Mouse (Mus musculus) cerebral cortex, adult 2 months (tissue): ENCODE data around the gene Timmdc1.

Source experiments
- WGBS: fragments of 180-500 bp; shearing (Covaris S2); methylation state at CpG from one replicate; pipeline ENCODE4 v1.1.7; 2018; 5-methylcytosine and 5-hydroxymethylcytosine counted together

The Timmdc1 gene

GRCm38 (mm10) chr16:38463305-38463704 is 59.2 kb downstream of the Timmdc1 start:
- WGBS = 93% methylated on average over 5 of the region's 5 CpGs

GRCm38 (mm10) chr16:38462161-38462560 is 60.3 kb downstream of the Timmdc1 start:
- WGBS = 92% methylated on average over 7 of the region's 7 CpGs

GRCm38 (mm10) chr16:38461749-38462148 is 60.7 kb downstream of the Timmdc1 start:
- WGBS = 84% methylated on average over 8 of the region's 8 CpGs

- 80% methylated on average over 4 of the region's 4 CpGs for WGBS
Measured at GRCm38 (mm10) chr16:38459990-38460389, 62.5 kb downstream of the Timmdc1 start.

GRCm38 (mm10) chr16:38458600-38459280 is 63.7 kb downstream of the Timmdc1 start:
- WGBS = 77% methylated on average over 6 of the region's 6 CpGs

GRCm38 (mm10) chr16:38456812-38457567 is 65.5 kb downstream of the Timmdc1 start:
- 66% methylated on average over 11 of the region's 11 CpGs for WGBS

GRCm38 (mm10) chr16:38455511-38456418 is 66.7 kb downstream of the Timmdc1 start, which contains the start of gene Cd80:
TSS of gene Cd80 (plus strand) at chr16:38455561.
- 83% methylated on average over 17 of the region's 17 CpGs for WGBS

- 79% methylated on average over 11 of the region's 11 CpGs for WGBS
Measured at GRCm38 (mm10) chr16:38454533-38455254, 67.8 kb downstream of the Timmdc1 start.

GRCm38 (mm10) chr16:38453952-38454351 is 68.5 kb downstream of the Timmdc1 start:
- WGBS = 93% methylated on average over 4 of the region's 4 CpGs

- WGBS = 25% methylated on average over 3 of the region's 3 CpGs
Measured at GRCm38 (mm10) chr16:38453203-38453553, 69.3 kb downstream of the Timmdc1 start.

- under 1% methylated on average over 61 of the region's 61 CpGs for WGBS
Measured at GRCm38 (mm10) chr16:38452442-38453202, 69.8 kb downstream of the Timmdc1 start, which contains the start of gene Adprh. TSS of gene Adprh (minus strand) at chr16:38452703.

GRCm38 (mm10) chr16:38451421-38452205 is 70.8 kb downstream of the Timmdc1 start:
- 38% methylated on average over 12 of the region's 12 CpGs for WGBS

- WGBS = 87% methylated on average over 7 of the region's 7 CpGs
Measured at GRCm38 (mm10) chr16:38450707-38451106, 71.8 kb downstream of the Timmdc1 start.

- WGBS = 84% methylated on average over 12 of the region's 12 CpGs
Measured at GRCm38 (mm10) chr16:38448458-38448857, 74.0 kb downstream of the Timmdc1 start.
